Mouse (Mus musculus) spleen, postnatal 14 days (tissue): Measurements from ENCODE around the gene Gabrr2.
"Not testable (repeated sequence)": the region's sequence is repeated elsewhere in the genome, so short reads cannot be mapped to it uniquely, and the experiment has no call there.

Source experiments
- DNase-seq, 2 experiments: peaks; one replicate each; pipeline ENCODE4 v3.0.0; 2021 to 2022; ENCODE audit warnings: low spot score in 2 of 2

The Gabrr2 gene

GRCm38 (mm10) chr4:33070326-33070725 is 7.5 kb downstream of the Gabrr2 start:
- no peak for DNase-seq

GRCm38 (mm10) chr4:33071337-33071736 is 8.5 kb downstream of the Gabrr2 start:
- DNase-seq = no peak

GRCm38 (mm10) chr4:33072526-33073161 is 9.8 kb downstream of the Gabrr2 start:
- DNase-seq = peak; percentile 33 to 53

- DNase-seq = no peak
Observed at GRCm38 (mm10) chr4:33074406-33074805, 11.6 kb downstream of the Gabrr2 start.

- no peak for DNase-seq
Observed at GRCm38 (mm10) chr4:33074851-33075250, 12.1 kb downstream of the Gabrr2 start.

- no peak for DNase-seq
Observed at GRCm38 (mm10) chr4:33075776-33076524, 13.2 kb downstream of the Gabrr2 start.

- DNase-seq = no peak
Observed at GRCm38 (mm10) chr4:33077161-33077560, 14.4 kb downstream of the Gabrr2 start.

GRCm38 (mm10) chr4:33077724-33078123 is 14.9 kb downstream of the Gabrr2 start:
- no peak for DNase-seq

GRCm38 (mm10) chr4:33078492-33078891 is 15.7 kb downstream of the Gabrr2 start:
- DNase-seq = no peak

- no peak for DNase-seq
Observed at GRCm38 (mm10) chr4:33099118-33099694, 36.4 kb downstream of the Gabrr2 start.

GRCm38 (mm10) chr4:33109720-33110458 is 47.1 kb downstream of the Gabrr2 start:
- peak in 1 of 2 experiments; percentile 18 for DNase-seq

GRCm38 (mm10) chr4:33110845-33111244 is 48.0 kb downstream of the Gabrr2 start:
- peak in 1 of 2 experiments; percentile 14 for DNase-seq

GRCm38 (mm10) chr4:33111358-33111757 is 48.6 kb downstream of the Gabrr2 start:
- DNase-seq = no peak

- not testable (repeated sequence) for DNase-seq
Observed at GRCm38 (mm10) chr4:33112866-33113265, 50.1 kb downstream of the Gabrr2 start.

GRCm38 (mm10) chr4:33119118-33119517 is 56.3 kb downstream of the Gabrr2 start:
- peak; percentile 48 to 76 for DNase-seq

- DNase-seq = peak in 1 of 2 experiments; percentile 25
Observed at GRCm38 (mm10) chr4:33124493-33124892, 61.7 kb downstream of the Gabrr2 start.

GRCm38 (mm10) chr4:33125409-33126084 is 62.7 kb downstream of the Gabrr2 start:
- DNase-seq = no peak

- no peak for DNase-seq
Observed at GRCm38 (mm10) chr4:33132221-33132620, 69.4 kb downstream of the Gabrr2 start, which contains the start of gene Gabrr1. Gene Gabrr1 (plus strand): TSS chr4:33132521.
